Mouse (Mus musculus): ENCODE results near the gene Sertad4.

GRCm38 (mm10) chr1:192864440-192864839 lies 8.9 kb upstream of the Sertad4 start:
- TF ChIP-seq EP300 (IDR thresholded peaks at IDR 0.05; ENCODE audit: low read depth in 1 of 2, low read length in 2 of 2) (no peak), CTCF (IDR thresholded peaks at IDR 0.05 in 2 of 3, conservative IDR thresholded peaks at IDR 0.05 in 1 of 3; ENCODE audit: control insufficient read depth in 1 of 3, insufficient read depth in 1 of 3, low read depth in 2 of 3, low read length in 3 of 3, poor library complexity in 1 of 3, severe bottlenecking in 1 of 3) (no peak), TCF12 (IDR thresholded peaks at IDR 0.05; ENCODE audit: low read depth, low read length) (no peak), MAX (IDR thresholded peaks at IDR 0.05; ENCODE audit: low read length) (no peak), GATA1 (IDR thresholded peaks at IDR 0.05; ENCODE audit: low read depth, low read length) (no peak), POLR2A (IDR thresholded peaks at IDR 0.05; ENCODE audit: control insufficient read depth in 1 of 2, insufficient read depth in 1 of 2, low read depth in 1 of 2, low read length in 2 of 2, poor library complexity in 1 of 2) (no peak), ZC3H11A (IDR thresholded peaks at IDR 0.05; ENCODE audit: low read depth, low read length) (no peak), ELF1 (IDR thresholded peaks at IDR 0.05; ENCODE audit: low read depth, low read length) (no peak), POLR2AphosphoS5 (IDR thresholded peaks at IDR 0.05; ENCODE audit: borderline replicate concordance, low read depth, low read length) (no peak), JUND (IDR thresholded peaks at IDR 0.05; ENCODE audit: low read depth, low read length) (no peak), CHD2 (IDR thresholded peaks at IDR 0.05; ENCODE audit: low read length) (no peak), POLR2AphosphoS2 (IDR thresholded peaks at IDR 0.05; ENCODE audit: low read length) (no peak)
